Mouse (Mus musculus) heart, embryonic 13.5 days (tissue): ENCODE measurements at regions not wholly inside any gene's neighbourhood (a gene's known extent, or its start where the extent isn't known, plus 50 kb on each side); places are given as distances from the start of the nearest gene placed in this dataset.
A peak's percentile ranks its signal among the peaks of the same experiment; 100 is the strongest.

ENCODE experiments used
- ATAC-seq: fragments of 200-750 bp; cut with Nextera tagmentation; 2 replicates; pipeline ENCODE4 v1.8.0; 2017; ENCODE audit warnings: moderate TSS enrichment; ENCODE audit not compliant: insufficient number of reproducible peaks, low FRiP score, low TSS enrichment; ENCODE audit errors: extremely low read depth
- H3K27ac ChIP-seq: fragments of 300-500 bp; sonication (generic); replicated peaks from 2 replicates; pipeline ENCODE4 v1.5.1; 2015; ENCODE audit warnings: moderate library complexity, mild to moderate bottlenecking, inconsistent platforms
- H3K27me3 ChIP-seq: fragments of 300-500 bp; sonication (generic); replicated peaks from 2 replicates; pipeline ENCODE4 v1.6.1; 2015; ENCODE audit warnings: mild to moderate bottlenecking, inconsistent platforms
- H3K36me3 ChIP-seq: fragments of 300-500 bp; sonication (generic); 2 replicates; pipeline ENCODE4 v1.6.1; 2015; ENCODE audit warnings: mild to moderate bottlenecking, inconsistent platforms
- H3K4me1 ChIP-seq: fragments of 300-500 bp; sonication (generic); 2 replicates; pipeline ENCODE4 v1.6.1; 2015; ENCODE audit warnings: inconsistent platforms
- H3K4me2 ChIP-seq: fragments of 300-500 bp; sonication (generic); 2 replicates; pipeline ENCODE4 v1.6.1; 2015; ENCODE audit warnings: inconsistent platforms, mild to moderate bottlenecking, moderate library complexity
- H3K4me3 ChIP-seq: fragments of 300-500 bp; sonication (generic); 2 replicates; pipeline ENCODE4 v1.5.1; 2015; ENCODE audit warnings: moderate library complexity, mild to moderate bottlenecking, inconsistent platforms
- H3K9ac ChIP-seq: fragments of 300-500 bp; sonication (generic); 2 replicates; pipeline ENCODE4 v1.6.1; 2015; ENCODE audit warnings: inconsistent platforms, mild to moderate bottlenecking, moderate library complexity
- H3K9me3 ChIP-seq: fragments of 300-500 bp; sonication (generic); 2 replicates; pipeline ENCODE4 v1.6.1; 2016; ENCODE audit warnings: inconsistent platforms
- WGBS: fragments of 180-500 bp; shearing (Covaris S2); methylation state at CpG from one replicate; pipeline ENCODE4 v1.1.7; 2015; ENCODE audit warnings: mixed read lengths; 5-methylcytosine and 5-hydroxymethylcytosine counted together

DNA sequence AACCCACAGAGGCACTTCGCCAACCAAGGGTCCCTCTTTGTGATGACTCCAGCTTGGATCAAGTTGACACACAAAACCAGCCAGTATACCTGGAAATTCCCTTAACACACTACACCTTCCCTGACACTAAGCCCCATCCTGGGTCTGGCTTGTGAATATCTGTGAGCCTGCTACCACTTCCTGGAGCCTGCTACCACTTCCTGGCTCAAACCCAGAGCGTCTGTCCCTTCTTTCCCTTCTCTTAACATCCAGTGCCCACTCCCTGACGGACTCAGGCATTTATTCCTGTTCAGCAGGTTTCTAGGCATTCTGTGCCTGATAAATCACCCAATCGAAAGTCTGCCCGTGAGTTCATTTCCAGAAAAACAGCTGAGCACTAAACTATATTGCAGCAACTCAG lies 81.8 kb upstream of the Cop1 start:
- Histone ChIP-seq H3K36me3 (no peaks in the 10 kb centered on the region), H3K27me3 (no peaks in the 10 kb centered on the region), H3K4me1 (peaks cover 4% of the 10 kb centered on the region), H3K4me3 (no peak overlapping the region), H3K9ac (no peak overlapping the region), H3K4me2 (no peak overlapping the region), H3K9me3 (no peaks in the 10 kb centered on the region), H3K27ac (no peak overlapping the region)
- 53% methylated on average over 5 of the region's 5 CpGs for WGBS
- no peak for ATAC-seq

DNA sequence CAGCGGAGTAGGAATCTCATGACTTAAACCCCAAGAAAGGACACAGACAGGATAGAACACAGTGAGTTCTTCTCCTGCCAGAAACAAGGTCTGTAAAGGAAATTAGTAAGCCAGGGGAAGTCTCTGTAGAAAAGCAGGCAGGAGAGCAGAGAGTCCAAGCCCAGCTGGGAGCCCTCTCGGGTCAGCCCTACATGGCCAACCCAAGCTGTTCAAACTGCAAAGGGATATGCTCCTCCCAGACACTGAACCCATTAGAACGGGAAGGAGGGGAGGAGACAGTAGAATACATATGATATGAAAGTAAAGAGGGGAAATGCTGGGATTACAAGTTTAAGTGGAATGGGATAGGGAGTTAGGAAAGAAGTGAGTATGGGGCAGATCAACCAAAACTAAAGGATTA lies 75.7 kb upstream of the Cop1 start:
- H3K27ac ChIP-seq, result no peak overlapping the region
- ATAC-seq, result no peak
- H3K36me3 ChIP-seq, result no peaks in the 10 kb centered on the region
- no peaks in the 10 kb centered on the region for H3K27me3 ChIP-seq
- H3K9ac ChIP-seq, result no peak overlapping the region
- H3K4me2 ChIP-seq, result no peak overlapping the region
- H3K4me3 ChIP-seq, result no peak overlapping the region
- H3K4me1 ChIP-seq, result 0 out of 2 replicates have a peak, but pooled peaks cover 3% of the 10 kb centered on the region
- 37% methylated on average over 3 of the region's 3 CpGs for WGBS
- H3K9me3 ChIP-seq, result no peaks in the 10 kb centered on the region

DNA sequence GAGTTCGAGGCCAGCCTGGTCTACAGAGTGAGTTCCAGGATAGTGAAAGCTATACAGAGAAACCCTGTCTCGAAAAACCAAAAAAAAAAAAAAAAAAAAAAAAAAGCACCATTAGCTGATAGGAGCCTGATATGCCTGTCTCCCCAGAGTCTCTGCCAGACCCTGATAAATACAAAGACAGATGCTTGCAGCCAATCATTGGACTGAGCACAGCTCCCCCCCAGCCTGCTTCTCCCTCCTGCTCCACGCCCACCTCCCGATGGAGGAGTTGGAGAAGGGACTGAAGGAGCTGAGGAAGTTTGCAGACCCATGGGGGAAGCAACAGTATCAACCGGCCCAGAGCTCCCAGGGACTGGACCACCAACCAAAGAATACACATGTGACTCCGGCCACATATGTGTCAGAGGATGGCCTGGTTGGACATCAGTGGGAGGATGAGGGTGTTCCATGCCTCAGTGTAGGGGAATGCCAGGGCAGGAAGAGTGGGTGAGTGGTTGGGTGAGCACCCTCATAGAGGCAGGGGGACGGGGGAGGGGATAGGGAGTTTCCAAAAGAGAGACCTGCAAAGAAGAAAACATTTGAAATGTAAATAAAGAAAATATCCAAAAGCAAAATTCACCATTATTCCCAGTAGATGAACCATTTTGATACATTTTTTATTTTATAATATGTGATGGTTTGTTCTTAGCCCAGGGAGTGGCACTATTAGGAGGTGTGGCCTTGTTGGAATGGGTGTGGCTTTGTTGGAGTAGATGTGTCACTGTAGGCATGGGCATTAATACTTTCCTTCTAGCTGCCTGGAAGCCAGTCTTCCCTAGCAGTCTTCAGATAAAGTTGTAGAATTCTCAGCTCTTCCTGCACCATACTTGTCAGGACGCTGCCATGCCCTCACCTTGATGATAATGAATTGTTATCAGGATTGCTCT lies 71.8 kb upstream of the Cop1 start:
- 50% methylated on average over 8 of the region's 8 CpGs for WGBS
- Histone ChIP-seq H3K9ac (no peak overlapping the region), H3K36me3 (no peaks in the 10 kb centered on the region), H3K9me3 (no peaks in the 10 kb centered on the region), H3K4me2 (no peak overlapping the region), H3K27ac (no peak overlapping the region), H3K27me3 (no peaks in the 10 kb centered on the region), H3K4me1 (peaks cover 11% of the 10 kb centered on the region; the same call in 1 of the 2 replicates), H3K4me3 (no peak overlapping the region)
- no peak for ATAC-seq

DNA sequence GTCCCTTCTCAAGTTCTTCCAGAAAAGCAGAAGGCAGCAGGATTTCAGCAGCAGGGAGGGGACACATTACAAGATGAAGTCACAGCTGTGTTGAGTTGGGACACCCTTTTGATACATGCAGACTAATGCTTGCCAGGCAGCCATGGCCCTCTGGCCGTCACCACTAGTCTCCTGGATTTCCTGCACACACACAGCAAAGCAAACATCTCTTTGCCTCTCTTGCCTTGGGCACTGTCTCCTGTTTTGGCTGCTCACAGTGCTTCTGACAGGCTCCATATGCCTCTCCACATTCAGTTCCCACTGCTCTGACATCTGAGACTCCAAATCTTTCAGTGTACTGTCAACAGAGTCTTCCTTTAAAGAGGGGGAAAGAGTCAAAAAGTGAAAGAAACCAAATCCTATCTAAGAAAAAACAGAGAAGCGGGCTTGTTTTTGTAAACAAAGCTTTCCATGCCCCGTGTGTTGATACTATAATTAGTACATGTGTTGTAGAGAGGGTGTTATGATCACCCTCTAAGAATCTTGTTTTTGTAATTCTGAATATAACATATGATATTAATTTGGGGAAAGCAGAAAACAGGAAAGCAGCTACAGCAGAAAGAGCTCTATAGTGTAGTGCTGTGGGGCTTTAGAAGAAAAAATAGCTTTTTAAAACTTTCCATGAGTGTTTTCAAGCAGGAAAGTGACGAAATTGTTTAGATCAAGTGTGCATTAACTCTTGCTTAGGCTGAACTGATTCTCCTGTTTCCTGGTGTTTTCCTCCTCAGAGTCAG lies 68.8 kb upstream of the Cop1 start:
- H3K27ac ChIP-seq, result peak overlapping the region; percentile 48
- H3K4me3 ChIP-seq, result no peak overlapping the region
- H3K4me2 ChIP-seq, result peak overlapping the region; percentile 2; the same call in 1 of the 2 replicates
- H3K27me3 ChIP-seq, result no peaks in the 10 kb centered on the region
- WGBS, result 18% methylated on average over 4 of the region's 4 CpGs
- H3K36me3 ChIP-seq, result no peaks in the 10 kb centered on the region
- ATAC-seq, result peak; percentile 46
- H3K9me3 ChIP-seq, result no peaks in the 10 kb centered on the region
- peaks cover 11% of the 10 kb centered on the region; the same call in 1 of the 2 replicates for H3K4me1 ChIP-seq
- no peak overlapping the region for H3K9ac ChIP-seq

DNA sequence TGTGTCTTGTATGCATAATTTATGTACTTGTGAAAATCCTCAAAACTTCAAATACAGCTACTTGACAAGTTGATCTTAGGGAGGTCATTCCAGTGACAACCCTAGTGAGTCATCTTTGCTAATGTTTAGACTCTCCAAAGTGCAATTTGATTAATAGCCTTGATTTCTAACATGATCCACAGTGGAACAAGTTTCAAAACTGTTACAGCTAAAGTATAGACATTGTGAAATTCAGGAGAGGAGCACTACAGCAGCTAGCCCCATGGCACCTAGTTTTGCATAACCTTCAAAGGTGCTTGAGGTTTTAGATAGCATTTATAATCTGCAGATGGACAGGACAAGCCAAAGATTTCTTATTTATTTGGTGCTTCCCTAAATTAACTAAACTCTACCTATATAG lies 50.1 kb upstream of the Cop1 start:
- Histone ChIP-seq H3K9ac (no peak overlapping the region), H3K9me3 (no peaks in the 10 kb centered on the region; the same call in 1 of the 2 replicates), H3K27me3 (no peaks in the 10 kb centered on the region), H3K36me3 (no peaks in the 10 kb centered on the region), H3K27ac (no peak overlapping the region), H3K4me1 (no peaks in the 10 kb centered on the region), H3K4me2 (no peak overlapping the region), H3K4me3 (no peak overlapping the region)
- no peak for ATAC-seq
